Mouse (Mus musculus) c-Kit-negative CD71-positive TER-119-positive erythroid progenitor cells, embryonic 14.5 days (primary cell): ENCODE measurements around the gene Proser1.

ENCODE experiments used
- DNase-seq: peaks from one replicate; pipeline ENCODE4 v3.0.0-alpha.2; 2013; ENCODE audit warnings: low read depth, low spot score

Gene Proser1

GRCm38 (mm10) chr3:53463046-53463764 lies at the start of gene Proser1, which contains the start of gene Nhlrc3:
Gene Proser1 (plus strand): TSS chr3:53463666.
Gene Nhlrc3 (minus strand): TSS chr3:53463332.
- peak; percentile 69 for DNase-seq

GRCm38 (mm10) chr3:53413959-53414358 lies 49.5 kb upstream of the Proser1 start:
- DNase-seq, result no peak

GRCm38 (mm10) chr3:53416036-53416506 lies 47.4 kb upstream of the Proser1 start:
- DNase-seq, result no peak

GRCm38 (mm10) chr3:53417701-53418100 lies 45.8 kb upstream of the Proser1 start:
- DNase-seq, result no peak

GRCm38 (mm10) chr3:53421656-53422055 lies 41.8 kb upstream of the Proser1 start:
- no peak for DNase-seq

GRCm38 (mm10) chr3:53422691-53423090 lies 40.8 kb upstream of the Proser1 start:
- DNase-seq, result no peak

GRCm38 (mm10) chr3:53423576-53423975 lies 39.9 kb upstream of the Proser1 start:
- DNase-seq, result no peak

- DNase-seq, result no peak
These were observed 28.9 kb upstream of the Proser1 start for GRCm38 (mm10) chr3:53434610-53435009.

GRCm38 (mm10) chr3:53436550-53436949 lies 26.9 kb upstream of the Proser1 start:
- no peak for DNase-seq

GRCm38 (mm10) chr3:53445540-53445939 lies 17.9 kb upstream of the Proser1 start:
- DNase-seq, result no peak

GRCm38 (mm10) chr3:53446801-53447200 lies 16.7 kb upstream of the Proser1 start:
- DNase-seq, result no peak

- DNase-seq, result no peak
These were observed 15.3 kb upstream of the Proser1 start for GRCm38 (mm10) chr3:53448208-53448607.

GRCm38 (mm10) chr3:53450666-53451065 lies 12.8 kb upstream of the Proser1 start:
- DNase-seq, result no peak

- no peak for DNase-seq
These were observed 11.1 kb upstream of the Proser1 start for GRCm38 (mm10) chr3:53452351-53452750.

- no peak for DNase-seq
These were observed 10.1 kb upstream of the Proser1 start for GRCm38 (mm10) chr3:53453346-53453745.

GRCm38 (mm10) chr3:53454005-53454404 lies 9.5 kb upstream of the Proser1 start:
- no peak for DNase-seq

- DNase-seq, result no peak
These were observed 8.9 kb upstream of the Proser1 start for GRCm38 (mm10) chr3:53454561-53454960.

GRCm38 (mm10) chr3:53454984-53455383 lies 8.5 kb upstream of the Proser1 start:
- no peak for DNase-seq

GRCm38 (mm10) chr3:53457750-53458149 lies 5.7 kb upstream of the Proser1 start:
- DNase-seq, result no peak

GRCm38 (mm10) chr3:53460106-53460505 lies 3.4 kb upstream of the Proser1 start:
- DNase-seq, result no peak

GRCm38 (mm10) chr3:53462701-53463045 lies 793 bp upstream of the Proser1 start:
- DNase-seq, result no peak

- DNase-seq, result peak; percentile 27
These were observed 274 bp downstream of the Proser1 start for GRCm38 (mm10) chr3:53463765-53464114.

- peak; percentile 39 for DNase-seq
These were observed 756 bp downstream of the Proser1 start for GRCm38 (mm10) chr3:53464146-53464698.
